20 mouse cellular contexts compared by ENCODE assay signal in the genomic region with DNA sequence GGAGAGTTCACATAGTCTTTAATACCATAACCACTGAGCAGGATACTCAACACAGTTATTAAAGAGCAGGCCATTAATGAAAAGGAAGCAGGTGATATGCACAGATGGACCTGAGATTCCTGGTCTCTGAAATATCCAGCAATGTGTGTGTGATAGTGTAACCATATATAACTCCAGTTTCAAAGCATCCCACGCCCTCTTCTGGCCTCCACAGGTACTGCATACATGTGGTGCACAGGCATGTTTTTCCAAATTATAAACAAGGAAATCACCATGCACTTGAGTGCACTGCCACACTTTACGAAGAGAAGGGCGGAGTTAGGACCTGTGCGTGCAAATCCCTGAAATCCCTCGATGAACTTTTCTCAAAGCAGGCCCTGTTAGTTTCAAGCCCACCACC.
DNase-seq lines count a peak whose midpoint lies in the region; ATAC-seq and TF ChIP-seq lines count a peak whose summit lies in the region.
"Had no signal": no experiment of that assay in that cellular context is flagged by ENCODE, and none has a peak within 500 bp of the region (broad histone marks: within the 10 kb centered on the region; RNA-seq: fewer than 3 reads in every experiment).

No protein-coding gene starts in this region.

- 85% methylated on average over 5 of the region's 5 CpGs for WGBS in heart, adult 2 months
- whole genome bisulfite sequencing in heart, embryonic 12.5 days, result 85% methylated on average over 5 of the region's 5 CpGs
- 84% methylated on average over 5 of the region's 5 CpGs for WGBS in midbrain, embryonic 16.5 days

- no peak overlapping the region for H3K27ac ChIP-seq in heart, adult 2 months
- no peak overlapping the region for H3K27ac ChIP-seq in heart, embryonic 12.5 days (ENCODE audit: poor library complexity, severe bottlenecking)
- no peak overlapping the region for H3K27ac ChIP-seq in left cerebral cortex, adult 2 months
- no peak overlapping the region for H3K27ac ChIP-seq in midbrain, embryonic 16.5 days (ENCODE audit: low read length)
- H3K27ac ChIP-seq: midbrain, embryonic 15.5 days had no signal

- TF ChIP-seq CTCF in heart, adult 2 months (IDR thresholded peaks at IDR 0.05), result peak; percentile 36
- peak; percentile 9 for TF ChIP-seq CTCF in left cerebral cortex, adult 2 months (IDR thresholded peaks at IDR 0.05)

- TF ChIP-seq EP300 in heart, adult 2 months (IDR thresholded peaks at IDR 0.05; ENCODE audit: insufficient read depth, low read depth, low read length), result no peak

- H3K4me2 ChIP-seq in heart, embryonic 12.5 days, result no peak overlapping the region
- H3K4me2 ChIP-seq in midbrain, embryonic 16.5 days (ENCODE audit: low read length), result no peak overlapping the region
- H3K4me2 ChIP-seq: limb, embryonic 15.5 days; midbrain, embryonic 15.5 days had no signal

- peaks cover 8% of the 10 kb centered on the region for H3K9me3 ChIP-seq in heart, embryonic 12.5 days (replicated peaks)
- no peaks in the 10 kb centered on the region for H3K9me3 ChIP-seq in midbrain, embryonic 16.5 days (replicated peaks; ENCODE audit: control insufficient read depth, low read length, poor library complexity, severe bottlenecking)
- H3K9me3 ChIP-seq: limb, embryonic 15.5 days; midbrain, embryonic 15.5 days had no signal

- no peak for TF ChIP-seq POLR2A in heart, adult 2 months (IDR thresholded peaks at IDR 0.05; ENCODE audit: insufficient read depth, low read depth, low read length)

- no peak overlapping the region for H3K9ac ChIP-seq in heart, adult 2 months (ENCODE audit: low read depth, low read length)
- no peak overlapping the region for H3K9ac ChIP-seq in heart, embryonic 12.5 days
- no peak overlapping the region for H3K9ac ChIP-seq in midbrain, embryonic 16.5 days (ENCODE audit: low read depth, low read length)
- H3K9ac ChIP-seq: limb, embryonic 15.5 days; midbrain, embryonic 15.5 days had no signal

- no peak overlapping the region for H3K4me3 ChIP-seq in heart, adult 2 months
- no peak overlapping the region for H3K4me3 ChIP-seq in heart, embryonic 12.5 days
- H3K4me3 ChIP-seq in left cerebral cortex, adult 2 months, result no peak overlapping the region
- no peak overlapping the region for H3K4me3 ChIP-seq in midbrain, embryonic 16.5 days (ENCODE audit: low read depth, low read length)
- H3K4me3 ChIP-seq: embryonic facial prominence, embryonic 10.5 days; hindbrain, embryonic 10.5 days; limb, embryonic 15.5 days; megakaryocyte, embryonic 14.5 days; midbrain, embryonic 15.5 days had no signal

- H3K4me1 ChIP-seq in heart, adult 2 months (ENCODE audit: control insufficient read depth, insufficient read depth, low read length), result peaks cover 3% of the 10 kb centered on the region
- 0 out of 2 replicates have a peak, but pooled peaks cover 4% of the 10 kb centered on the region for H3K4me1 ChIP-seq in heart, embryonic 12.5 days (replicated peaks)
- no peaks in the 10 kb centered on the region for H3K4me1 ChIP-seq in midbrain, embryonic 16.5 days (ENCODE audit: control insufficient read depth, insufficient read depth, low read length)
- H3K4me1 ChIP-seq: megakaryocyte, embryonic 14.5 days; midbrain, embryonic 15.5 days had no signal

- H3K27me3 ChIP-seq in heart, adult 2 months (ENCODE audit: control insufficient read depth, insufficient read depth, low read length), result no peaks in the 10 kb centered on the region
- no peaks in the 10 kb centered on the region for H3K27me3 ChIP-seq in heart, embryonic 12.5 days (replicated peaks)
- H3K27me3 ChIP-seq in midbrain, embryonic 16.5 days (ENCODE audit: control insufficient read depth, insufficient read depth, low read depth, low read length), result no peaks in the 10 kb centered on the region
- H3K27me3 ChIP-seq: limb, embryonic 15.5 days; midbrain, embryonic 15.5 days had no signal

- intact Hi-C loops in heart, adult 2 months (cut with DNase I), result no loop called here
- intact Hi-C loops in left cerebral cortex, adult 2 months (cut with DNase I), result no loop called here

- DNase-seq in heart, adult 2 months, result no peak
- DNase-seq in left cerebral cortex, adult 2 months (ENCODE audit: extremely low spot score in 1 of 2, low spot score in 2 of 2), result no peak
- no peak for DNase-seq in left cerebral cortex, adult 11 months (ENCODE audit: low spot score)
- peak; percentile 31 for DNase-seq in A20 (ENCODE audit: low read depth, low spot score)
- DNase-seq in R1 (ENCODE audit: low read depth, low spot score), result peak; percentile 64
- no peak for DNase-seq in gastrocnemius, adult 18-20 months (ENCODE audit: low spot score)
- DNase-seq: adrenal gland, postnatal 36 days; cerebellum, adult 2 months; gastrocnemius, postnatal 14 days; heart, adult 18-20 months; layer of hippocampus, postnatal 36 days; retina, postnatal 1 day; right cerebral cortex, postnatal 4 days had no signal

- no peaks in the 10 kb centered on the region for H3K79me2 ChIP-seq in heart, adult 2 months (replicated peaks; ENCODE audit: control insufficient read depth, insufficient read depth, low read length)

- H3K36me3 ChIP-seq in heart, adult 2 months (ENCODE audit: control insufficient read depth, insufficient read depth, low read length), result peaks cover 2% of the 10 kb centered on the region; the same call in 1 of the 2 replicates
- H3K36me3 ChIP-seq in heart, embryonic 12.5 days, result peaks cover 6% of the 10 kb centered on the region; the same call in 1 of the 2 replicates
- no peaks in the 10 kb centered on the region for H3K36me3 ChIP-seq in midbrain, embryonic 16.5 days (ENCODE audit: control insufficient read depth, insufficient read depth, low read length)
- H3K36me3 ChIP-seq: limb, embryonic 15.5 days; midbrain, embryonic 15.5 days had no signal

- ATAC-seq in heart, embryonic 12.5 days (ENCODE audit: insufficient number of reproducible peaks, low FRiP score), result no peak
- no peak for ATAC-seq in midbrain, embryonic 16.5 days
- ATAC-seq: midbrain, embryonic 15.5 days had no signal

Comparison
In these comparisons a context has a peak if more than half of its experiments do, and no peak if none do; other contexts are left out.
1. DNase-seq: peak in A20 (single experiment) and R1 (single experiment); none in heart, adult 2 months (0 of 2), left cerebral cortex, adult 2 months (0 of 2), left cerebral cortex, adult 11 months (single experiment) and gastrocnemius, adult 18-20 months (single experiment).